Mouse (Mus musculus): ENCODE results near the gene Hist1h3e. TPM values are rescaled to one million over a fixed set of nuclear protein-coding genes. Genes with fewer than 3 reads are reported as not detected.
A peak's percentile ranks its signal among the peaks of the same experiment; 100 is the strongest.
"Not testable (repeated sequence)": the region's sequence is repeated elsewhere in the genome, so short reads cannot be mapped to it uniquely, and the experiment has no call there.

Hist1h3e gene
- polyA plus RNA-seq (2016; fragmentation: Nextera tagmentation; extraction: Ambion mirVana), result 5.1 and 7.4 TPM in 2 replicates

GRCm38 (mm10) chr13:23561883-23562659, at the start of gene Hist1h3e:
Gene Hist1h3e (minus strand): TSS chr13:23562369.
- H3K27ac ChIP-seq, result peak within 1 kb of the TSS; percentile 92
- H3K9me3 ChIP-seq; H3K27me3 ChIP-seq (replicated peaks); H3K36me3 ChIP-seq; H3K4me1 ChIP-seq: not testable (repeated sequence)
- H3K4me2 ChIP-seq (replicated peaks), result peak within 1 kb of the TSS; percentile 67
- peak within 1 kb of the TSS; percentile 56 for H3K9ac ChIP-seq
- WGBS, result under 1% methylated on average over 65 of the region's 67 CpGs
- peak; percentile 98 for ATAC-seq (ENCODE audit: low FRiP score, low read depth)
- H3K4me3 ChIP-seq, result peak within 1 kb of the TSS; percentile 41

GRCm38 (mm10) chr13:23611638-23612037, 49.5 kb upstream of the Hist1h3e start:
- Histone ChIP-seq H3K4me3 (no peak overlapping the region), H3K4me1 (no peaks in the 10 kb centered on the region), H3K9me3 (no peaks in the 10 kb centered on the region), H3K27me3 (replicated peaks) (no peaks in the 10 kb centered on the region), H3K4me2 (replicated peaks) (no peak overlapping the region), H3K36me3 (no peaks in the 10 kb centered on the region), H3K27ac (no peak overlapping the region), H3K9ac (no peak overlapping the region)
- no peak for ATAC-seq (ENCODE audit: low FRiP score, low read depth)
- 87% methylated on average over 3 of the region's 3 CpGs for WGBS

DNA sequence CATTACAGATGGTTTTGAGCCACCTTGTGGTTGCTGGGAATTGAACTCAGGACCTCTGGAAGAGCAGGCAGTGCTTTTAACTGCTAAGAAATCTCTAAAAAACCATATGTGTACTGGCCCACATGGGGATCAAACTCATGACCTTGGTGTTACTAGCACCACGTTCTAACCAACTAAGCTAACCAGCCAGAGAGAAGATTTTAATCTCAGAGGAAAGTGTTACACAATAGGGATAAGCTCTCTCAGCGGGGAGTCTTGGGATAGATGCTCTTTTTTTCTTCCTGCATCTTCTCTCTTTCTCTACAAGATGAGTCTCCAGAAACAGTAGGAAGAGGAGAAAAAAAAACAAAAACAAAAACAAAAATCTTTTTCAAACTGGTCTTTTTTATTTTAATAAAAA, 48.2 kb upstream of the Hist1h3e start:
- Histone ChIP-seq H3K27ac (no peak overlapping the region), H3K9ac (no peak overlapping the region), H3K4me3 (no peak overlapping the region), H3K4me2 (replicated peaks) (no peak overlapping the region), H3K36me3 (no peaks in the 10 kb centered on the region), H3K9me3 (no peaks in the 10 kb centered on the region), H3K27me3 (replicated peaks) (no peaks in the 10 kb centered on the region), H3K4me1 (no peaks in the 10 kb centered on the region)
- ATAC-seq (ENCODE audit: low FRiP score, low read depth), result no peak
- 77% methylated on average over 2 of the region's 2 CpGs for WGBS

DNA sequence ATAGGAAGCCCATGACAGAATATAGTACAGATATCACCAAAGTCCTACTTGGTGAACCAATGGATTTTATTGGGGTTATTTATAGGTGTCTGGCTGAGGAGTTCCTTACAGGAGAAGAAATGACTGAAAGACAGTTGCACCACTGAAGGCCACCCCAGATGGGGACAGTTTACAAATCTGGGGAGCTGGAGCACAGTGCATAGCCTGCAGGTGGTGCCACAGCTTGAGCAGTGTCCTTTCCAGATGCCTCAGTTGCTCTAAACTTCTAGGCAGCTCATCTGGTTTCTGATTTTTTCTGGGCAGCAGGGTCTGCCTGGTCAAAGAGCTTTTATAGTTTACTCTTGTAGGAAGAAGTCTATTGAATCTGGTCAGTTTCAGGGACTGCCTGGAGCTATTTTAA, 47.7 kb upstream of the Hist1h3e start:
- Histone ChIP-seq H3K36me3 (no peaks in the 10 kb centered on the region), H3K4me2 (replicated peaks) (no peak overlapping the region)
- ATAC-seq (ENCODE audit: low FRiP score, low read depth), result no peak

GRCm38 (mm10) chr13:23609209-23609608, 47.0 kb upstream of the Hist1h3e start:
- H3K4me3 ChIP-seq, result no peak overlapping the region
- no peaks in the 10 kb centered on the region for H3K9me3 ChIP-seq
- H3K4me1 ChIP-seq, result no peaks in the 10 kb centered on the region
- H3K27me3 ChIP-seq (replicated peaks), result no peaks in the 10 kb centered on the region
- no peaks in the 10 kb centered on the region for H3K36me3 ChIP-seq
- H3K4me2 ChIP-seq (replicated peaks), result no peak overlapping the region
- WGBS, result 86% methylated on average over 4 of the region's 4 CpGs
- no peak overlapping the region for H3K9ac ChIP-seq
- no peak for ATAC-seq (ENCODE audit: low FRiP score, low read depth)
- no peak overlapping the region for H3K27ac ChIP-seq

More for the DNA sequence above, 47.7 kb upstream of the Hist1h3e start:
- Histone ChIP-seq H3K9me3 (no peaks in the 10 kb centered on the region), H3K27me3 (replicated peaks) (no peaks in the 10 kb centered on the region), H3K27ac (no peak overlapping the region), H3K9ac (no peak overlapping the region), H3K4me1 (no peaks in the 10 kb centered on the region), H3K4me3 (no peak overlapping the region)

GRCm38 (mm10) chr13:23605052-23605451, 42.9 kb upstream of the Hist1h3e start:
- H3K4me2 ChIP-seq (replicated peaks), result no peak overlapping the region
- H3K9me3 ChIP-seq, result no peaks in the 10 kb centered on the region
- no peak overlapping the region for H3K27ac ChIP-seq
- ATAC-seq (ENCODE audit: low FRiP score, low read depth), result no peak
- H3K4me3 ChIP-seq, result no peak overlapping the region
- no peaks in the 10 kb centered on the region for H3K27me3 ChIP-seq (replicated peaks)
- 91% methylated on average over 3 of the region's 3 CpGs for WGBS
- H3K4me1 ChIP-seq, result no peaks in the 10 kb centered on the region
- H3K36me3 ChIP-seq, result no peaks in the 10 kb centered on the region
- H3K9ac ChIP-seq, result no peak overlapping the region

GRCm38 (mm10) chr13:23604452-23604851, 42.3 kb upstream of the Hist1h3e start:
- no peak overlapping the region for H3K9ac ChIP-seq
- no peak overlapping the region for H3K27ac ChIP-seq
- no peaks in the 10 kb centered on the region for H3K27me3 ChIP-seq (replicated peaks)
- no peak for ATAC-seq (ENCODE audit: low FRiP score, low read depth)
- H3K36me3 ChIP-seq, result no peaks in the 10 kb centered on the region
- no peaks in the 10 kb centered on the region for H3K4me1 ChIP-seq
- H3K4me3 ChIP-seq, result no peak overlapping the region
- WGBS, result 88% methylated on average over 3 of the region's 3 CpGs
- H3K9me3 ChIP-seq, result no peaks in the 10 kb centered on the region
- no peak overlapping the region for H3K4me2 ChIP-seq (replicated peaks)

GRCm38 (mm10) chr13:23603182-23603699, 41.1 kb upstream of the Hist1h3e start:
- WGBS, result 84% methylated on average over 7 of the region's 7 CpGs
- no peak for ATAC-seq (ENCODE audit: low FRiP score, low read depth)
- H3K4me3 ChIP-seq, result no peak overlapping the region

DNA sequence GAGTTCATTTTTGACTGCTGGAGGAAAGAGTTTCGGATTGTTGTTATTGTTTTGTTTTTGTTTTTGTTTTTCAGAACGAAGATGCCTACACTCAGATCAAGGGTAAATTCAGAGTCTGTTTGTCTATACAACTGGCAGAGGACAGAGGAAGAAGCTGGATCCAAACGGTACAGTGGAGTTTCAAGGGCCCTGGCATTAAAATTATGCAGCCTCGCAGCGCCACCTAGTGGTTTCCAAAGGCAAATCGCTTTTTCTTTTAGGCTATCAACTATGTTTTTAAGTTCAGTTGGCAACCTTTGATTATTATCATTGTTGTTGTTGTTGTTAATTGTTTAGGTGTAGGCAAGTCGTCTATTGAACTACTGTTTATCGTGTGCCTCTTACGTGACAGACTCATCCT, 35.8 kb upstream of the Hist1h3e start:
- WGBS, result 7% methylated on average over 9 of the region's 9 CpGs
- Histone ChIP-seq H3K27me3 (replicated peaks) (no peaks in the 10 kb centered on the region), H3K27ac (no peak overlapping the region), H3K4me3 (no peak overlapping the region), H3K36me3 (no peaks in the 10 kb centered on the region), H3K9ac (no peak overlapping the region), H3K4me2 (replicated peaks) (no peak overlapping the region), H3K4me1 (no peaks in the 10 kb centered on the region), H3K9me3 (no peaks in the 10 kb centered on the region)
- ATAC-seq (ENCODE audit: low FRiP score, low read depth), result no peak

More at GRCm38 (mm10) chr13:23603182-23603699, 41.1 kb upstream of the Hist1h3e start:
- no peaks in the 10 kb centered on the region for H3K27me3 ChIP-seq (replicated peaks)
- H3K9me3 ChIP-seq, result no peaks in the 10 kb centered on the region
- H3K4me2 ChIP-seq (replicated peaks), result no peak overlapping the region
- H3K9ac ChIP-seq, result no peak overlapping the region
- H3K4me1 ChIP-seq, result no peaks in the 10 kb centered on the region
- H3K36me3 ChIP-seq, result no peaks in the 10 kb centered on the region
- no peak overlapping the region for H3K27ac ChIP-seq

GRCm38 (mm10) chr13:23595622-23596372, 33.6 kb upstream of the Hist1h3e start:
- Histone ChIP-seq H3K4me3 (no peak overlapping the region), H3K27ac (no peak overlapping the region), H3K9me3 (no peaks in the 10 kb centered on the region), H3K4me2 (replicated peaks) (no peak overlapping the region), H3K36me3 (no peaks in the 10 kb centered on the region), H3K27me3 (replicated peaks) (no peaks in the 10 kb centered on the region), H3K9ac (no peak overlapping the region), H3K4me1 (no peaks in the 10 kb centered on the region)
- ATAC-seq (ENCODE audit: low FRiP score, low read depth), result no peak
- WGBS, result 86% methylated on average over 7 of the region's 7 CpGs

GRCm38 (mm10) chr13:23595185-23595584, 33.0 kb upstream of the Hist1h3e start:
- Histone ChIP-seq H3K4me3 (no peak overlapping the region), H3K27me3 (replicated peaks) (no peaks in the 10 kb centered on the region), H3K36me3 (no peaks in the 10 kb centered on the region), H3K9me3 (no peaks in the 10 kb centered on the region), H3K4me2 (replicated peaks) (no peak overlapping the region), H3K9ac (no peak overlapping the region), H3K4me1 (no peaks in the 10 kb centered on the region), H3K27ac (no peak overlapping the region)
- WGBS, result 77% methylated on average over 2 of the region's 2 CpGs
- ATAC-seq (ENCODE audit: low FRiP score, low read depth), result no peak

DNA sequence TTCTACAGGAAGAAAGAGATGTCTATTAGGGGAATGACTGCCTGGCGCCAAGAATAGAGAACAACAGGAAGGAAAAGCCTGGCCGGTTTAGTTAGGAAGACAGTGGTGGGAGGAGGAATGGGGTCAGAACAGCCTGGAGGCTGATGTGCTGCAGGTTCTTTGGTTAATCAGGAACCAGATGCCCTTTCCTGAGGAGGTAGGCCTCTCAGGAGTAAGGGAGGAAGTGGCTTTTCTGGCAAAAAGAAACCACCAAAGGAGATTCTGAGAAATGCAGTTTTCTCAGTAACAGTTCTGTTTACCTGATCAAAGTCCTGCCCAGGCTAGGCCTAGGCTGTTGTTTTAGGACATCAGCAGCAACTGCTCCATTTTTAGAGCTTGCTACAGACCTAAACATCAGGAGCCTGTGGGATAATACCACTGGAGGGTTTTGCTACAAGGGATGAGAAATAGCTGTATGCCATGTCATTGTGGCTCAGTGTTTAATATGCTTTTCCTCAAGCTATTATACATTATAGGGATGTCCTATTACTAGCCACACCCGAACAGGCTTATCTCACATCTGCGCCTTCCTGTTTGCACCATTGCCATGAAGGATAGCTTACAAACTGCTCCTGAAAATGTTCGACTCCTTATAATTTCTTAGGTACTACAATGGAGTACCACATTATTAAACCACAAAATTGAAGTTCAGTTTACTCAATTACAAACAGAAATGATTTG, 31.0 kb upstream of the Hist1h3e start:
- H3K9me3 ChIP-seq, result no peaks in the 10 kb centered on the region
- WGBS, result 84% methylated on average over 5 of the region's 5 CpGs
- H3K4me3 ChIP-seq, result no peak overlapping the region
- H3K27me3 ChIP-seq (replicated peaks), result no peaks in the 10 kb centered on the region
- ATAC-seq (ENCODE audit: low FRiP score, low read depth), result no peak
- no peak overlapping the region for H3K4me2 ChIP-seq (replicated peaks)
- H3K27ac ChIP-seq, result no peak overlapping the region
- H3K4me1 ChIP-seq, result no peaks in the 10 kb centered on the region
- H3K9ac ChIP-seq, result no peak overlapping the region
- no peaks in the 10 kb centered on the region for H3K36me3 ChIP-seq

Data from neural tube, embryonic 12.5 days (tissue).